Comparison of ENCODE assay signal across 26 mouse cellular contexts in the genomic region with DNA sequence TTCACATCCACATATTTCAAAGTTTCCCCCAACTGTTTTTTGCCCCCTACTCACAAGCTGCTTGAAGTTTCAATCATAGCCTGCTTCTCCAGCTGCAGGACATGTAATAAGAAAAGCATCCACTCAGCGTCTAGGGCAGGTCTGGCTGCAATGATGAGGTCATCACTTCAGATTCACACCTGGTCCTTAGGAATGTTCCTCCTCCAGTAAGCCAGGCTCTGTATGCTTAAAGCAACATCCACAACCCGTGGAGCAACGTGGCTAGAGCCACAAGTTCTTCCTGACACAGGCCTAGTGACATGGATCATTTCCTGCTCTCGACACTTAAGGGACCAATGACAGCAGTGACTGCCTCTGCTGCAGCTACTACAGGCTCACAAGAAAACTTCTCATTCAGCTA. TPM values are rescaled to one million over a fixed set of nuclear protein-coding genes. Genes with fewer than 3 reads are reported as not detected.
DNase-seq lines count a peak whose midpoint lies in the region; ATAC-seq lines count a peak whose summit lies in the region.
"Had no signal": no experiment of that assay in that cellular context is flagged by ENCODE, and none has a peak within 500 bp of the region (broad histone marks: within the 10 kb centered on the region; RNA-seq: fewer than 3 reads in every experiment).

No protein-coding gene starts in this region.

- H3K36me3 ChIP-seq in limb, embryonic 12.5 days = no peaks in the 10 kb centered on the region
- H3K36me3 ChIP-seq in limb, embryonic 10.5 days = peaks cover 15% of the 10 kb centered on the region
- no peaks in the 10 kb centered on the region for H3K36me3 ChIP-seq in lung, embryonic 16.5 days (ENCODE audit: control insufficient read depth, insufficient read depth, low read length)
- H3K36me3 ChIP-seq: forebrain, embryonic 12.5 days; limb, embryonic 15.5 days; liver, embryonic 15.5 days; stomach, embryonic 15.5 days had no signal

- H3K4me2 ChIP-seq in limb, embryonic 12.5 days = no peak overlapping the region
- no peak overlapping the region for H3K4me2 ChIP-seq in lung, embryonic 16.5 days (ENCODE audit: low read depth, low read length)
- H3K4me2 ChIP-seq: forebrain, embryonic 12.5 days; limb, embryonic 15.5 days; liver, embryonic 15.5 days; stomach, embryonic 15.5 days had no signal

- H3K4me1 ChIP-seq in limb, embryonic 12.5 days (replicated peaks) = peaks cover 3% of the 10 kb centered on the region; the same call in 1 of the 2 replicates
- H3K4me1 ChIP-seq in limb, embryonic 10.5 days = peaks cover 11% of the 10 kb centered on the region
- no peaks in the 10 kb centered on the region for H3K4me1 ChIP-seq in lung, embryonic 16.5 days (replicated peaks; ENCODE audit: control insufficient read depth, insufficient read depth, low read length)
- H3K4me1 ChIP-seq: forebrain, embryonic 12.5 days; limb, embryonic 15.5 days; liver, embryonic 15.5 days; midbrain, embryonic 10.5 days; stomach, embryonic 15.5 days had no signal

- H3K27ac ChIP-seq in limb, embryonic 12.5 days = peak overlapping the region; percentile 25; the same call in 1 of the 2 replicates
- no peak overlapping the region for H3K27ac ChIP-seq in limb, embryonic 10.5 days
- H3K27ac ChIP-seq in lung, embryonic 16.5 days (ENCODE audit: low read length) = no peak overlapping the region
- H3K27ac ChIP-seq: forebrain, embryonic 12.5 days; limb, embryonic 15.5 days; liver, embryonic 15.5 days; midbrain, embryonic 10.5 days; stomach, embryonic 15.5 days had no signal

- H3K27me3 ChIP-seq in limb, embryonic 12.5 days = no peaks in the 10 kb centered on the region
- no peaks in the 10 kb centered on the region for H3K27me3 ChIP-seq in limb, embryonic 10.5 days (ENCODE audit: low read depth, poor library complexity, severe bottlenecking)
- no peaks in the 10 kb centered on the region for H3K27me3 ChIP-seq in lung, embryonic 16.5 days (ENCODE audit: control insufficient read depth, insufficient read depth, low read depth, low read length)
- H3K27me3 ChIP-seq: forebrain, embryonic 12.5 days; limb, embryonic 15.5 days; liver, embryonic 15.5 days; Patski; stomach, embryonic 15.5 days had no signal

- no peak overlapping the region for H3K4me3 ChIP-seq in limb, embryonic 12.5 days (replicated peaks)
- no peak overlapping the region for H3K4me3 ChIP-seq in limb, embryonic 10.5 days
- H3K4me3 ChIP-seq in lung, embryonic 16.5 days (ENCODE audit: low read length) = no peak overlapping the region
- H3K4me3 ChIP-seq: forebrain, embryonic 12.5 days; limb, embryonic 15.5 days; liver, embryonic 15.5 days; midbrain, embryonic 10.5 days; stomach, embryonic 15.5 days had no signal

- no peak for DNase-seq in limb, embryonic 10.5 days (ENCODE audit: low spot score)
- DNase-seq in forelimb bud, embryonic 11.5 days (ENCODE audit: low read depth, low spot score) = peak; percentile 9
- no peak for DNase-seq in adrenal gland, adult 8-10 months
- no peak for DNase-seq in cerebellum, postnatal 25 days
- DNase-seq: adrenal gland, postnatal 25 days; cerebellum, adult 11 months; cerebellum, postnatal 10 days; heart, adult 18-20 months; kidney, adult 8-10 months; kidney, postnatal 25 days; right cerebral cortex, postnatal 25 days; thymus, adult 2 months had no signal

- no peaks in the 10 kb centered on the region for H3K9me3 ChIP-seq in limb, embryonic 12.5 days
- H3K9me3 ChIP-seq in limb, embryonic 10.5 days (replicated peaks) = no peaks in the 10 kb centered on the region
- no peaks in the 10 kb centered on the region for H3K9me3 ChIP-seq in lung, embryonic 16.5 days (ENCODE audit: control insufficient read depth, low read length)
- H3K9me3 ChIP-seq: forebrain, embryonic 12.5 days; limb, embryonic 15.5 days; liver, embryonic 15.5 days; midbrain, embryonic 10.5 days; stomach, embryonic 15.5 days had no signal

- WGBS in limb, embryonic 12.5 days = 56% methylated on average over 4 of the region's 4 CpGs
- 61% methylated on average over 4 of the region's 4 CpGs for WGBS in limb, embryonic 10.5 days
- 26% methylated on average over 4 of the region's 4 CpGs for WGBS in lung, embryonic 16.5 days

- H3K9ac ChIP-seq in limb, embryonic 12.5 days (replicated peaks) = no peak overlapping the region
- H3K9ac ChIP-seq in lung, embryonic 16.5 days (ENCODE audit: low read length) = no peak overlapping the region
- H3K9ac ChIP-seq: forebrain, embryonic 12.5 days; limb, embryonic 15.5 days; liver, embryonic 15.5 days; stomach, embryonic 15.5 days had no signal

- ATAC-seq in limb, embryonic 12.5 days (ENCODE audit: insufficient number of reproducible peaks, insufficient read depth, low FRiP score, low TSS enrichment, low read depth) = no peak
- ATAC-seq in lung, embryonic 16.5 days (ENCODE audit: low read depth) = peak; percentile 62; the same call in 1 of the 2 replicates
- ATAC-seq in erythroid progenitor cell, adult 5-6 weeks (replicated peaks; ENCODE audit: low FRiP score, poor library complexity, severe bottlenecking) = no peak
- ATAC-seq: activated CD4-positive, CD25-positive, alpha-beta regulatory T cell, adult 4 months; Patski had no signal

RNA-seq across cellular contexts. Expression of a gene that starts 9.6 kb away (rescaled TPM):
- 11.4 and 13.7 TPM in 2 replicates for polyA plus RNA-seq in limb, embryonic 12.5 days (2016; fragmentation: Nextera tagmentation; extraction: Ambion mirVana)
- polyA plus RNA-seq in limb, embryonic 10.5 days (2016; fragmentation: Nextera tagmentation; extraction: Ambion mirVana) = 13.5 and 16.6 TPM in 2 replicates
- polyA plus RNA-seq in lung, embryonic 16.5 days (2015; fragmentation: Nextera tagmentation; extraction: Ambion mirVana) = 6.2 and 8.1 TPM in 2 replicates
- 10 to 100 TPM; 18.3 to 22.1 (median 19.3) TPM for total RNA-seq in adrenal gland, adult 8-10 months (2022)
- total RNA-seq in erythroid progenitor cell, adult 5-6 weeks (2015; ENCODE audit: low replicate concordance) = 4.0 and 8.4 TPM in 2 replicates
- total RNA-seq in erythroid progenitor cell, adult 5-6 weeks (2017; ENCODE audit: low replicate concordance) = 4.7 and 5.5 TPM in 2 replicates

RNA-seq across cellular contexts. Expression of a gene that starts 25.1 kb away (rescaled TPM):
- polyA plus RNA-seq in limb, embryonic 12.5 days (2016; fragmentation: Nextera tagmentation; extraction: Ambion mirVana) = 1.3 and 1.5 TPM in 2 replicates
- 0.86 TPM in 1 of 2 replicates, not detected in the other for polyA plus RNA-seq in limb, embryonic 10.5 days (2016; fragmentation: Nextera tagmentation; extraction: Ambion mirVana)
- polyA plus RNA-seq in lung, embryonic 16.5 days (2015; fragmentation: Nextera tagmentation; extraction: Ambion mirVana) = 1.8 and 7.9 TPM in 2 replicates
- total RNA-seq in adrenal gland, adult 8-10 months (2022) = 1 to 10 TPM in 1 of 4 experiments, not detected in 3; 1.2 TPM
- not detected in 2 replicates for total RNA-seq in erythroid progenitor cell, adult 5-6 weeks (2015; ENCODE audit: low replicate concordance)
- total RNA-seq in erythroid progenitor cell, adult 5-6 weeks (2017; ENCODE audit: low replicate concordance) = not detected in 2 replicates
- total RNA-seq: adrenal gland, postnatal 25 days; ES-E14; midbrain, postnatal 0 days had no signal
- polyA plus RNA-seq: activated CD4-positive, CD25-positive, alpha-beta regulatory T cell, adult 4 months; forebrain, embryonic 12.5 days; hindbrain, embryonic 11.5 days; midbrain, embryonic 10.5 days; Patski; spleen, adult 2 months had no signal

RNA-seq across cellular contexts. Expression of a gene that starts 36.9 kb away (rescaled TPM):
- polyA plus RNA-seq in limb, embryonic 12.5 days (2016; fragmentation: Nextera tagmentation; extraction: Ambion mirVana) = 11.7 and 14.2 TPM in 2 replicates
- polyA plus RNA-seq in limb, embryonic 10.5 days (2016; fragmentation: Nextera tagmentation; extraction: Ambion mirVana) = 0.51 and 1.9 TPM in 2 replicates
- 4.2 and 6.2 TPM in 2 replicates for polyA plus RNA-seq in lung, embryonic 16.5 days (2015; fragmentation: Nextera tagmentation; extraction: Ambion mirVana)
- under 1 TPM; 0.22 to 0.43 (median 0.41) TPM for total RNA-seq in adrenal gland, adult 8-10 months (2022)
- total RNA-seq in erythroid progenitor cell, adult 5-6 weeks (2015; ENCODE audit: low replicate concordance) = not detected in 2 replicates
- total RNA-seq in erythroid progenitor cell, adult 5-6 weeks (2017; ENCODE audit: low replicate concordance) = not detected in 2 replicates
- polyA plus RNA-seq: activated CD4-positive, CD25-positive, alpha-beta regulatory T cell, adult 4 months had no signal

RNA-seq across cellular contexts. Expression of a gene that starts 42.9 kb away (rescaled TPM):
- polyA plus RNA-seq in limb, embryonic 12.5 days (2016; fragmentation: Nextera tagmentation; extraction: Ambion mirVana) = 77.2 and 91.2 TPM in 2 replicates
- 113 and 122 TPM in 2 replicates for polyA plus RNA-seq in limb, embryonic 10.5 days (2016; fragmentation: Nextera tagmentation; extraction: Ambion mirVana)
- 93.3 and 95.6 TPM in 2 replicates for polyA plus RNA-seq in lung, embryonic 16.5 days (2015; fragmentation: Nextera tagmentation; extraction: Ambion mirVana)
- 100 to 1,000 TPM; 124 to 167 (median 150) TPM for total RNA-seq in adrenal gland, adult 8-10 months (2022)
- total RNA-seq in erythroid progenitor cell, adult 5-6 weeks (2015; ENCODE audit: low replicate concordance) = 53.3 and 56.2 TPM in 2 replicates
- total RNA-seq in erythroid progenitor cell, adult 5-6 weeks (2017; ENCODE audit: low replicate concordance) = 34.0 and 80.6 TPM in 2 replicates
